Mouse (Mus musculus) neural tube, embryonic 11.5 days (tissue): ENCODE data around the gene Lancl1. TPM values are rescaled to one million over a fixed set of nuclear protein-coding genes. Genes with fewer than 3 reads are reported as not detected.

ENCODE experiments used
- ATAC-seq: fragments of 200-750 bp; cut with Nextera tagmentation; 2 replicates; pipeline ENCODE4 v1.8.0; 2017; ENCODE audit warnings: moderate number of reproducible peaks, mild to moderate bottlenecking, moderate TSS enrichment, moderate library complexity; ENCODE audit not compliant: insufficient read depth, low FRiP score, low TSS enrichment
- DNase-seq: peaks from one replicate; pipeline ENCODE4 v3.0.0-alpha.2; 2015; ENCODE audit warnings: low spot score
- H3K27ac ChIP-seq: fragments of 300-500 bp; sonication (generic); 2 replicates; pipeline ENCODE4 v1.5.1; 2014; ENCODE audit warnings: low read depth, mild to moderate bottlenecking, low read length
- H3K27me3 ChIP-seq: fragments of 300-500 bp; sonication (generic); 2 replicates; pipeline ENCODE4 v1.6.1; 2014; ENCODE audit warnings: mild to moderate bottlenecking, low read length, mixed read lengths; ENCODE audit not compliant: control insufficient read depth, insufficient read depth
- H3K36me3 ChIP-seq: fragments of 300-500 bp; sonication (generic); 2 replicates; pipeline ENCODE4 v1.6.1; 2014; ENCODE audit warnings: mild to moderate bottlenecking, low read length, moderate library complexity, mixed read lengths; ENCODE audit not compliant: control insufficient read depth, insufficient read depth
- H3K4me1 ChIP-seq: fragments of 300-500 bp; sonication (generic); 2 replicates; pipeline ENCODE4 v1.6.1; 2014; ENCODE audit warnings: low read length, mixed read lengths; ENCODE audit not compliant: control insufficient read depth, insufficient read depth
- H3K4me2 ChIP-seq: fragments of 300-500 bp; sonication (generic); 2 replicates; pipeline ENCODE4 v1.6.1; 2014; ENCODE audit warnings: low read depth, mild to moderate bottlenecking, moderate library complexity
- H3K4me3 ChIP-seq: fragments of 300-500 bp; sonication (generic); 2 replicates; pipeline ENCODE4 v1.5.1; 2014; ENCODE audit warnings: low read depth, low read length
- H3K9ac ChIP-seq: fragments of 300-500 bp; sonication (generic); 2 replicates; pipeline ENCODE4 v1.6.1; 2014; ENCODE audit warnings: mild to moderate bottlenecking, low read length
- H3K9me3 ChIP-seq: fragments of 300-500 bp; sonication (generic); 2 replicates; pipeline ENCODE4 v1.6.1; 2016; ENCODE audit warnings: low read length; ENCODE audit not compliant: control insufficient read depth
- WGBS: fragments of 180-500 bp; shearing (Covaris S2); extraction: QIAGEN DNeasy Blood & Tissue Kit; methylation state at CpG from one replicate; pipeline ENCODE4 v1.1.7; 2014; 5-methylcytosine and 5-hydroxymethylcytosine counted together
- polyA plus RNA-seq: library from polyadenylated mRNA; unstranded; fragments of >200 nt; fragmentation: Nextera tagmentation; extraction: Ambion mirVana; gene quantifications from 2 replicates; pipeline ENCODE4 v1.2.1, GENCODE M21; 2014

The Lancl1 gene
- polyA plus RNA-seq, 1 experiment from 2014 or later, result 111 TPM

DNA sequence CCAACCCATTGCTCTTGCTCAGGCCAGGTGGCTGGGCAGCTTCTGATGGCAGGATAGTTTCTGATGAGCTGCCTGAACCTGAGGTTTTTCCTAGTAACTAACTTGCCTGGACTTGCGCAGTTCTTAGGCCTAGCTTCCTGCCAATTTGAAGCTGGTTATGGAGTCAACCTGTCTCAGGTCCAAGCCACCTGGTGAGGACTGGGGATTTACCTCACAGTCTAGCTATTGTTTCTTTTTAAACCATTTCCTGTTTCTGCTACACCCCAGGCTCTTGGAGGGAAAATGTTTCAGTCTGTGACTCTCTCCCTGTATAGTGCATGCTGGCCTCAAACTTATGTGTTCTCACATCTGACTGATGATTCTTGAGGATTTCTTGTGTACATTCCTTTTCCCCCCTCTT lies 58.5 kb downstream of the Lancl1 start:
- H3K4me1 ChIP-seq, result no peaks in the 10 kb centered on the region
- WGBS, result 100% methylated on average over 1 of the region's 1 CpGs
- no peak for DNase-seq

DNA sequence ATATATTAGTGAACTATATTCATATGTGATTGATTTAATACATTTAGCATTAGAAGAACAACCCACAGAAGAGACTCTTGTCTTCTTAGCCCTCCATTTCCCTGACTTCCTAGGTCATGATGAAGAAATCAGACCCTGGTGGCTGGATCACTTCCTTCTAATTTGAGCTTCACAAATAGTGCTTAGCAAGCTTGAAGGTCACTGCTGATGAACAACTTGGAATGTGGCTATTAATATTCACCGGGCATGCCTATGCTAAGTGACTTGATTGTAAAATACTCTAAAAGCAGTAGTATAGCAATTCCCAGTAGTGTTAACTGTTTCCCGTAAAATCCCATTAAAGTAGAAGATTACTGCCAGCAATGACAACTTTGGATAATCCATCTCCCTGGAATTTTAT lies 63.2 kb downstream of the Lancl1 start:
- DNase-seq (no peak), ATAC-seq (no peak)
- Histone ChIP-seq H3K4me2 (no peak overlapping the region), H3K27ac (no peak overlapping the region), H3K4me1 (no peaks in the 10 kb centered on the region), H3K27me3 (no peaks in the 10 kb centered on the region), H3K4me3 (no peak overlapping the region), H3K36me3 (no peaks in the 10 kb centered on the region), H3K9me3 (no peaks in the 10 kb centered on the region), H3K9ac (no peak overlapping the region)
- 84% methylated on average over 2 of the region's 2 CpGs for WGBS

More for the DNA sequence above, 58.5 kb downstream of the Lancl1 start:
- H3K27me3 ChIP-seq, result no peaks in the 10 kb centered on the region
- H3K9me3 ChIP-seq, result no peaks in the 10 kb centered on the region
- no peaks in the 10 kb centered on the region for H3K36me3 ChIP-seq
- no peak overlapping the region for H3K4me2 ChIP-seq
- no peak overlapping the region for H3K9ac ChIP-seq
- H3K27ac ChIP-seq, result no peak overlapping the region
- no peak overlapping the region for H3K4me3 ChIP-seq
- no peak for ATAC-seq

DNA sequence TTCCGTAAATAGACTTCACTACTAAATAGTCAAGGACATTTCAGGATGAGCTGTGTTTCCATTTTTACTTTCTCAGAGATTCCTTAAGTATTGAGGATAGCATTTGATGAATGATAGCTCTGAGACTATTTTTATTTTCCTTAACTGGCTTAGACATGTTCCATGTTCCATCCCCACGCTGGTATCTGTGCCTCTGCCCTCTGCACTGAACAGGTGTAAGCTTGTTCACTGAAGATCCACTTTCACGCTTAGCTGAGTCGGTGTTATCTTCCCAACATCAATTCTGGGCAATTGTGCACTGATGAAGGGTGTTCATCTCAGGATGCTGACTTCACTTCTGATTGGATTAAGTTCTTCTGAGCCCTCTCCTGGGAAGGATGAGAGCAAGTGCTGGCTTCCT lies 73.8 kb downstream of the Lancl1 start:
- no peak overlapping the region for H3K4me2 ChIP-seq
- H3K4me3 ChIP-seq, result no peak overlapping the region
- DNase-seq, result no peak
- H3K27me3 ChIP-seq, result no peaks in the 10 kb centered on the region
- WGBS, result 89% methylated on average over 4 of the region's 4 CpGs
- no peak for ATAC-seq
- H3K4me1 ChIP-seq, result no peaks in the 10 kb centered on the region
- no peak overlapping the region for H3K27ac ChIP-seq
- no peak overlapping the region for H3K9ac ChIP-seq
- H3K9me3 ChIP-seq, result no peaks in the 10 kb centered on the region
- H3K36me3 ChIP-seq, result no peaks in the 10 kb centered on the region

DNA sequence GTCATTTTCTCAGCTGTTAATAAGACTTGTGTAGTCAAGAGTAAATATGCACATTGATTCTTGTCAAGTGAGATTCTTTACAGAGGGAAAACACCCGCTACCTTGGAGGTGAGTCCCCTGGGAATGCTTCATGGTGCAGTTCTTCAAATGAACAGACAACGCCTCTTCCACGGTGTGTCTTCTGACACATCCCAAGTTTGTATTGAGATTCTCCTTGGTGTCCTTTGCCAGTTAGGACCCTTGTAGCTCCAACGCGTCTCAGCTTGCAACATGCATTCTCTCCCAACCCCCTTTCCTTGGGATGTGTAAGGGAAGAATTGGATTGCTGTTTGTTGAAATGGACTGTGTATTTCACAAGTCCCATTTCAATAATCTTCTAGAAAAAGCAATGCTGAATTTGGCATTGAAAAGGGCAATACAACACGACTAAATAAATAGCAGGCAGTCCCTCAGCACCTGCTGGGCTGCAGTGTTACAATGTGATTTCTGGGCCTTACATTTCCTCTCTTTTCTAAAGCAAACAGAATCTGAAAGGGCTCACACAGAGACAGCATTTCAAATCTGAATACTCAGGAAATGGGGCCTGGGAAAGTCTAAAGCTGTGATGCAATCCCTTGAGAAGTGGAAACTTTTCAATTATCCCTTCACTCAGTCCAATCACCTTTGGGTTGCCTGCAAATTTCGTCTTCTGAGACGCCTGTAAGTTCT lies 78.0 kb downstream of the Lancl1 start:
- 42% methylated on average over 8 of the region's 8 CpGs for WGBS
- no peaks in the 10 kb centered on the region for H3K27me3 ChIP-seq
- H3K9me3 ChIP-seq, result no peaks in the 10 kb centered on the region
- no peaks in the 10 kb centered on the region for H3K4me1 ChIP-seq
- H3K27ac ChIP-seq, result no peak overlapping the region
- DNase-seq (no peak), ATAC-seq (no peak)
- H3K4me2 ChIP-seq, result no peak overlapping the region
- H3K36me3 ChIP-seq, result no peaks in the 10 kb centered on the region
- H3K9ac ChIP-seq, result no peak overlapping the region
- H3K4me3 ChIP-seq, result no peak overlapping the region

DNA sequence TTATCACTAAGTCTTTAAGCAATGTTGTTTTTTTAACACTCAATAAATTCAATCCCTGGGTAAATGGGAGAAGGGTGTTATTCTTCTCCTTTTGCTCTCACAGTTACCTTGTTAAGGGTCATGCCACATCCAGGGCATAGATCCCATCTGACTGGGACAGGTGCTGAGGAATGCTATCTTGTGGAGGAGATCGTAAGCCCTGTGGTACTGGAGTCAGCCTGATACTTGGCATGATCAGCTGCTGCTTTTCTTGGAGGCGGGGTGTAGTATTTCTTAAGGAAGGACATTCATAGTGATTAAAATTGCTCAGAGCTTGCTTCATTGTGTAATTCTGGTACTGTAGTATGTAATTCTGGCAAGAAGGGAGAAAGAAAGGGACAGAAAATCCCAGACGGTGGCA lies 81.3 kb downstream of the Lancl1 start:
- H3K4me1 ChIP-seq, result no peaks in the 10 kb centered on the region
- no peak overlapping the region for H3K9ac ChIP-seq
- ATAC-seq, result no peak
- no peak overlapping the region for H3K27ac ChIP-seq
- H3K4me2 ChIP-seq, result no peak overlapping the region
- 85% methylated on average over 3 of the region's 3 CpGs for WGBS
- no peaks in the 10 kb centered on the region for H3K27me3 ChIP-seq
- no peak for DNase-seq
- H3K9me3 ChIP-seq, result no peaks in the 10 kb centered on the region
- no peak overlapping the region for H3K4me3 ChIP-seq
- no peaks in the 10 kb centered on the region for H3K36me3 ChIP-seq

DNA sequence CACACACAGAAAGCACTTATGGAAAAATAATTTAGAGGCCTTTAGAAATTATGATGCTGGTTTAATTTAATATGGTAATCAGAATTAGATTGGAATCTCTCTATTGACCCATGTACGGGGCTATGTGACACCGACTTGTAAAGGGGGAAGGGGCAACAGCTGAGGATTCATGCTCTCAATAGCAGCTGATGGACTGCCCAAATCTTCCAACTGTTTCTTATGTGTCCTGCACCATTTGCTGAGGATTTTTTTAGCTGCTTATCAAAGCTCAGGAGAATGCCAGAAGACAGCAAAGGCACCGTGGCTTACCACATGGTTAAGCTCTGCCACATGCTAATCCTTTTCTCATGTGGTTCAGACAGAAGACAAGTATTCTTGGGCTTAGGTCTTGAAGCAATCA lies 87.6 kb downstream of the Lancl1 start:
- Histone ChIP-seq H3K4me3 (no peak overlapping the region), H3K9me3 (no peaks in the 10 kb centered on the region), H3K27me3 (no peaks in the 10 kb centered on the region), H3K4me2 (no peak overlapping the region), H3K9ac (no peak overlapping the region), H3K4me1 (no peaks in the 10 kb centered on the region), H3K36me3 (no peaks in the 10 kb centered on the region), H3K27ac (no peak overlapping the region)
- no peak for ATAC-seq
- DNase-seq, result no peak
- WGBS, result 83% methylated on average over 3 of the region's 3 CpGs

Other genes with a start within 250 kb of the Lancl1 start
- 9.3 and 11.0 TPM in 2 replicates for gene Kansl1l, start 221.3 kb downstream of the Lancl1 start, polyA plus RNA-seq
- 56.3 and 59.0 TPM in 2 replicates for gene Acadl, start 175.6 kb downstream of the Lancl1 start, polyA plus RNA-seq
- 63.7 and 76.6 TPM in 2 replicates for gene Myl1, start 93.5 kb downstream of the Lancl1 start, polyA plus RNA-seq
- gene Cps1, start 84.2 kb upstream of the Lancl1 start, polyA plus RNA-seq, result 0.04 and 0.13 TPM in 2 replicates